Mouse (Mus musculus) E14TG2a.4 (cell line): ENCODE data around the gene Slc2a4.
A peak's percentile ranks its signal among the peaks of the same experiment; 100 is the strongest.

Source experiments
- CTCF ChIP-seq: conservative IDR thresholded peaks from 2 replicates; pipeline ENCODE4 v1.5.1; 2014; ENCODE audit warnings: low read length
- NANOG ChIP-seq: IDR thresholded peaks from 2 replicates; pipeline ENCODE4 v1.6.1; 2014; ENCODE audit warnings: borderline replicate concordance, low read length, mixed read lengths

GRCm38 (mm10) chr11:69932254-69932653 is 15.7 kb downstream of the Slc2a4 start:
- TF ChIP-seq CTCF (peak; percentile 81), NANOG (no peak)
